Mouse (Mus musculus) testis, adult 2 months (tissue): Measurements from ENCODE around the gene Clp1.

Experiments
- CTCF ChIP-seq: fragments of 200-500 bp; IDR thresholded peaks from 2 replicates; pipeline ENCODE4 v1.5.1; 2012; ENCODE audit warnings: low read depth, mild to moderate bottlenecking, inconsistent platforms, low read length, moderate library complexity; ENCODE audit not compliant: control insufficient read depth, insufficient read depth, insufficient replicate concordance
- POLR2A ChIP-seq: fragments of 200-500 bp; IDR thresholded peaks from 2 replicates; pipeline ENCODE4 v1.6.1; 2012; ENCODE audit warnings: low read depth, mild to moderate bottlenecking, inconsistent platforms, low read length, moderate library complexity; ENCODE audit not compliant: control insufficient read depth

DNA sequence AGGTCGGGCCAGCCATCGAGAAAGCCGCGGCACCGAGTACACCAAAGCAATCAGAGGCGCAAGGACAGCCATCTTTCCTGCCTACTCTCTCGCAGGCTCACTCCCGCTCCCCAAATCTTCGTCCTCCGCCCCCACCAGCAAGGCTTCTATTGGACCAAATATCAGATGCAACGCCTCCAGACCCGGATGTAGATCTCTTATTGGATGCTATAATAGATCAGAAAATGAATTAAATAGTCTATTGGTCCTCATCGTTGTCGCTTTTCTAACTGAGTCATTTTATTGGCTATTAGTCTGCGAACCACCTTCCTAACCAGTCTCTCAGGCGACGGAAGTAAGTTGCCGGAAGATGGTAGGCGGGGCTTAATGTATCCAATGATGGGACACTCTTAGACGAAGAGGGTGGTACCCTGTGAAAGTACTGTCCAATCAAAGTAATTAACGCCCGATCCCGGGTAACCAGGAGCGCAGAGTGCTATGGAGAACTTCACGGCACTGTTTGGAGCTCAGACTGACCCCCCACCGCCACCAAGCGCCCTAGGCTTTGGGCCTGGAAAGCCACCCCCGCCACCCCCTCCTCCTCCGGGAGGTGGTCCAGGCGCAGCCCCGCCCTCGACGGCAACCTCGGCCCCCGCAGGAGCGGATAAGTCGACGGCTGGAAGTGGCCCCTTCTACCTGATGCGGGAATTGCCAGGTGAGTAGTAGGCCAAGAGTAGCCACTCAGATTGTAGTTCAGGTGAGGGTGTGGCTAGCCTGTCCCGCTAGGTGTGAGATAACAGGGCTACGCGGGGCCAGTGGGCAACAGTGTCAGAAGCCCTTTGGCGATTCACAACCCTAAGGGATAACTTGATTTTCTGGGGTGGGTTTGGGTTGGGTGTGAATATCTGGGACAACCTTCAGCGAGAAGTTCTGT lies 48.9 kb downstream of the Clp1 start, which contains the start of the genes Gm28635 and Med19:
- TF ChIP-seq CTCF (0 out of 2 replicates have a peak, but pooled peaks have one; percentile 0), POLR2A (peak; percentile 60; the same call in 1 of the 2 replicates)
